ENCODE assay signal across 14 mouse cellular contexts in the genomic region with DNA sequence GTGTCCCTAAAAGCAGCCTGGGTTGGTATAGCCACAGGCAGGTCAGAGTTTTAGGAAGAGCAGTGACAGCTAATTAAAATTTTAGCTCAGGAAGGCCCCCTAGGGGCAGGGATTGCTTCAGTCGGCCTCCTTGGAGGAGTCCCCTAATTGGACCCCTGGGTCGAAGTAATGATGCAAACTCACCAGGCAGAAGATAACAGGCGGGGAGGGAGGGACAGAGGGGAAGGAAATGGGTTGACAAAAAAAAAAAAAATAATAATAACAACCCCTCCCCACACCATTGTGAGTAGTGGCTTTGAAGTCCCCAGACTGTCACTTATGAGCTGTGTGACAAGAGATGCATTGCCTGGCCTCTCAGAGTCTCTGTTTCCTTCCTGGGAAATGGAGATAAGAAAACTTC. TPM values are rescaled to one million over a fixed set of nuclear protein-coding genes. Genes with fewer than 3 reads are reported as not detected.
DNase-seq lines count a peak whose midpoint lies in the region; ATAC-seq and TF ChIP-seq lines count a peak whose summit lies in the region.
"Had no signal": no experiment of that assay in that cellular context is flagged by ENCODE, and none has a peak within 500 bp of the region (broad histone marks: within the 10 kb centered on the region; RNA-seq: fewer than 3 reads in every experiment).

No protein-coding gene starts in this region.

- no peaks in the 10 kb centered on the region for H3K4me1 ChIP-seq in intestine, postnatal 0 days (replicated peaks; ENCODE audit: control insufficient read depth, insufficient read depth, low read length)
- H3K4me1 ChIP-seq in intestine, embryonic 16.5 days (ENCODE audit: control insufficient read depth, insufficient read depth, low read length): peaks cover 4% of the 10 kb centered on the region; the same call in 1 of the 2 replicates
- peaks cover 13 to 37% of the 10 kb centered on the region in 2 experiments for H3K4me1 ChIP-seq in MEL (ENCODE audit: control insufficient read depth in 1 of 2, insufficient read depth in 2 of 2, low read length in 2 of 2)

- intact Hi-C loops in left cerebral cortex, postnatal 4 days (cut with DNase I): no loop called here

- no peaks in the 10 kb centered on the region for H3K9me3 ChIP-seq in intestine, postnatal 0 days (ENCODE audit: control insufficient read depth)
- no peaks in the 10 kb centered on the region for H3K9me3 ChIP-seq in intestine, embryonic 16.5 days (ENCODE audit: control insufficient read depth, low read length)
- H3K9me3 ChIP-seq in MEL (replicated peaks; ENCODE audit: insufficient read depth, low read length): no peaks in the 10 kb centered on the region
- H3K9me3 ChIP-seq: intestine, embryonic 15.5 days had no signal

- TF ChIP-seq POLR2A in MEL (IDR thresholded peaks at IDR 0.05; ENCODE audit: control insufficient read depth in 1 of 2, insufficient read depth in 1 of 2, low read depth in 1 of 2, low read length in 2 of 2, poor library complexity in 1 of 2): no peak

- H3K4me3 ChIP-seq in intestine, postnatal 0 days (ENCODE audit: low read depth, low read length): no peak overlapping the region
- H3K4me3 ChIP-seq in intestine, embryonic 16.5 days (ENCODE audit: low read length): no peak overlapping the region
- H3K4me3 ChIP-seq in MEL (ENCODE audit: control insufficient read depth in 1 of 2, insufficient read depth in 1 of 2, low read depth in 2 of 2, low read length in 2 of 2): no peak overlapping the region
- H3K4me3 ChIP-seq: intestine, embryonic 15.5 days had no signal

- DNase-seq in A20 (ENCODE audit: low read depth, low spot score) (peak; percentile 36), MEL (ENCODE audit: low read depth, low spot score) (peak; percentile 75)
- peak; percentile 72 for DNase-seq in lung, postnatal 4 days
- DNase-seq in ovary, postnatal 10 days (ENCODE audit: low spot score): no peak
- DNase-seq in frontal cortex, adult 2 months (ENCODE audit: extremely low spot score in 1 of 2, low spot score in 1 of 2): no peak
- DNase-seq in left cerebral cortex, postnatal 4 days: no peak
- DNase-seq: cerebellum, postnatal 25 days had no signal

- H3K27ac ChIP-seq in intestine, postnatal 0 days (ENCODE audit: low read depth, low read length): no peak overlapping the region
- no peak overlapping the region for H3K27ac ChIP-seq in intestine, embryonic 16.5 days (ENCODE audit: low read length)
- H3K27ac ChIP-seq in MEL (ENCODE audit: control insufficient read depth, low read depth, low read length): no peak overlapping the region
- H3K27ac ChIP-seq: intestine, embryonic 15.5 days had no signal

- WGBS in intestine, postnatal 0 days: 32% methylated on average over 3 of the region's 3 CpGs
- WGBS in intestine, embryonic 16.5 days: 43% methylated on average over 3 of the region's 3 CpGs

- H3K27me3 ChIP-seq in intestine, postnatal 0 days (replicated peaks; ENCODE audit: control insufficient read depth, insufficient read depth, low read length): no peaks in the 10 kb centered on the region
- no peaks in the 10 kb centered on the region for H3K27me3 ChIP-seq in intestine, embryonic 16.5 days (replicated peaks; ENCODE audit: control insufficient read depth, insufficient read depth, low read length)
- H3K27me3 ChIP-seq in MEL (ENCODE audit: control insufficient read depth in 1 of 2, insufficient read depth in 2 of 2, low read length in 2 of 2): no peaks in the 10 kb centered on the region
- H3K27me3 ChIP-seq: intestine, embryonic 15.5 days had no signal

- H3K79me2 ChIP-seq in MEL (ENCODE audit: control insufficient read depth, insufficient read depth, low read length, poor library complexity): no peaks in the 10 kb centered on the region

- H3K9ac ChIP-seq in intestine, postnatal 0 days (ENCODE audit: low read depth, low read length): no peak overlapping the region
- H3K9ac ChIP-seq in intestine, embryonic 16.5 days (ENCODE audit: low read depth, low read length): no peak overlapping the region
- H3K9ac ChIP-seq in MEL (ENCODE audit: control insufficient read depth, low read depth, low read length, poor library complexity, severe bottlenecking): peak overlapping the region; percentile 18; the same call in 1 of the 2 replicates
- H3K9ac ChIP-seq: intestine, embryonic 15.5 days had no signal

- H3K36me3 ChIP-seq in intestine, postnatal 0 days (ENCODE audit: control insufficient read depth, insufficient read depth): no peaks in the 10 kb centered on the region
- H3K36me3 ChIP-seq in intestine, embryonic 16.5 days (ENCODE audit: control insufficient read depth, insufficient read depth, low read length): no peaks in the 10 kb centered on the region
- H3K36me3 ChIP-seq in MEL (ENCODE audit: control insufficient read depth in 1 of 2, insufficient read depth in 2 of 2, low read length in 2 of 2): peaks cover 0 to 17% of the 10 kb centered on the region in 2 experiments; a peak in 2 of 4 replicates
- H3K36me3 ChIP-seq: intestine, embryonic 15.5 days had no signal

- 0 out of 4 replicates have a peak, but pooled peaks of 1 of the 2 experiments have one; percentile 15 for TF ChIP-seq EP300 in MEL (IDR thresholded peaks at IDR 0.05; ENCODE audit: low read depth in 1 of 2, low read length in 2 of 2)

- TF ChIP-seq RAD21 in MEL (IDR thresholded peaks at IDR 0.05; ENCODE audit: low read depth, low read length): peak; percentile 46

- TF ChIP-seq CTCF in intestine, postnatal 0 days (IDR thresholded peaks at IDR 0.05; ENCODE audit: low read depth): 0 out of 2 replicates have a peak, but pooled peaks have one; percentile 8
- TF ChIP-seq CTCF in MEL (IDR thresholded peaks at IDR 0.05 in 2 of 3, conservative IDR thresholded peaks at IDR 0.05 in 1 of 3; ENCODE audit: control insufficient read depth in 1 of 3, insufficient read depth in 1 of 3, low read depth in 2 of 3, low read length in 3 of 3, poor library complexity in 1 of 3, severe bottlenecking in 1 of 3): peak; percentile 47 to 59 (median 55); a peak in 5 of 6 replicates

- ATAC-seq in intestine, postnatal 0 days: no peak
- ATAC-seq in intestine, embryonic 16.5 days: no peak
- ATAC-seq: forebrain, embryonic 16.5 days; intestine, embryonic 15.5 days had no signal

- H3K4me2 ChIP-seq in intestine, postnatal 0 days (replicated peaks; ENCODE audit: low read depth): no peak overlapping the region
- no peak overlapping the region for H3K4me2 ChIP-seq in intestine, embryonic 16.5 days (ENCODE audit: low read depth, low read length)
- H3K4me2 ChIP-seq: heart, embryonic 11.5 days; intestine, embryonic 15.5 days had no signal

TF ChIP-seq in MEL, 35 proteins besides CTCF, POLR2A, EP300 and RAD21:
- TF ChIP-seq SMC3 (IDR thresholded peaks at IDR 0.05; ENCODE audit: low read depth, low read length): peak; percentile 49
- TF ChIP-seq BHLHE40 (IDR thresholded peaks at IDR 0.05; ENCODE audit: borderline replicate concordance, low read depth, low read length): no peak
- TF ChIP-seq E2F4 (IDR thresholded peaks at IDR 0.05; ENCODE audit: borderline replicate concordance, low read depth, low read length): no peak
- peak; percentile 23; the same call in 1 of the 2 replicates for TF ChIP-seq TAL1 (IDR thresholded peaks at IDR 0.05; ENCODE audit: low read length)
- TF ChIP-seq RCOR1 (IDR thresholded peaks at IDR 0.05; ENCODE audit: low read depth, low read length): peak; percentile 42; the same call in 1 of the 2 replicates
- TF ChIP-seq ZKSCAN1 (IDR thresholded peaks at IDR 0.05; ENCODE audit: low read depth, low read length): no peak
- TF ChIP-seq ETS1 (IDR thresholded peaks at IDR 0.05; ENCODE audit: low read depth, low read length): peak; percentile 43; the same call in 1 of the 2 replicates
- no peak for TF ChIP-seq ELF1 (IDR thresholded peaks at IDR 0.05; ENCODE audit: low read depth, low read length)
- no peak for TF ChIP-seq MAFK (IDR thresholded peaks at IDR 0.05; ENCODE audit: borderline replicate concordance, low read depth, low read length)
- TF ChIP-seq MAZ (IDR thresholded peaks at IDR 0.05; ENCODE audit: low read depth, low read length): peak; percentile 56; the same call in 1 of the 2 replicates
- peak; percentile 41; the same call in 1 of the 2 replicates for TF ChIP-seq GATA1 (IDR thresholded peaks at IDR 0.05; ENCODE audit: low read depth, low read length)
- no peak for TF ChIP-seq ZNF384 (IDR thresholded peaks at IDR 0.05; ENCODE audit: low read depth, low read length)
- TF ChIP-seq MYC (IDR thresholded peaks at IDR 0.05; ENCODE audit: low read depth, low read length): no peak
- 0 out of 2 replicates have a peak, but pooled peaks have one; percentile 31 for TF ChIP-seq ZC3H11A (IDR thresholded peaks at IDR 0.05; ENCODE audit: low read depth, low read length)
- TF ChIP-seq SIN3A (IDR thresholded peaks at IDR 0.05; ENCODE audit: low read length): peak; percentile 68
- TF ChIP-seq HCFC1 (IDR thresholded peaks at IDR 0.05; ENCODE audit: low read depth, low read length): 0 out of 2 replicates have a peak, but pooled peaks have one; percentile 21
- no peak for TF ChIP-seq NRF1 (IDR thresholded peaks at IDR 0.05; ENCODE audit: insufficient read depth, low read depth, low read length, poor library complexity, severe bottlenecking)
- no peak for TF ChIP-seq GABPA (IDR thresholded peaks at IDR 0.05; ENCODE audit: low read depth, low read length)
- TF ChIP-seq MYB (IDR thresholded peaks at IDR 0.05; ENCODE audit: low read depth, low read length): no peak

RNA-seq across cellular contexts. Expression of gene 1700017B05Rik, which starts 6.2 kb away (rescaled TPM):
- polyA plus RNA-seq in intestine, postnatal 0 days (2015; fragmentation: Nextera tagmentation; extraction: Ambion mirVana): 12.8 and 14.2 TPM in 2 replicates
- polyA plus RNA-seq in intestine, embryonic 16.5 days (2015; fragmentation: Nextera tagmentation; extraction: Ambion mirVana): 23.8 and 25.5 TPM in 2 replicates
- total RNA-seq in MEL (2012; rRNA removed): 52.7 and 55.7 TPM in 2 replicates
- polyA plus RNA-seq in MEL (2012; ENCODE audit: insufficient read depth in 1 of 2, insufficient read length in 2 of 2, low read depth in 1 of 2, low replicate concordance in 2 of 2, missing spikeins in 1 of 2): 10 to 100 TPM in 1 of 2 experiments, not detected in 1; 76.5 TPM
- 4.6 and 5.4 TPM in 2 replicates for polyA plus RNA-seq in frontal cortex, adult 2 months (2012; rRNA removed)
- total RNA-seq in left cerebral cortex, postnatal 4 days (2021): 10 to 100 TPM; 10.3 to 11.3 TPM

RNA-seq across cellular contexts. Expression of gene Trcg1, which starts 32.2 kb away (rescaled TPM):
- not detected in 2 replicates for polyA plus RNA-seq in intestine, postnatal 0 days (2015; fragmentation: Nextera tagmentation; extraction: Ambion mirVana)
- polyA plus RNA-seq in intestine, embryonic 16.5 days (2015; fragmentation: Nextera tagmentation; extraction: Ambion mirVana): not detected in 2 replicates
- not detected in 2 replicates for total RNA-seq in MEL (2012; rRNA removed)
- polyA plus RNA-seq in MEL (2012; ENCODE audit: insufficient read depth in 1 of 2, insufficient read length in 2 of 2, low read depth in 1 of 2, low replicate concordance in 2 of 2, missing spikeins in 1 of 2): not detected
- not detected in 2 replicates for polyA plus RNA-seq in frontal cortex, adult 2 months (2012; rRNA removed)
- not detected for total RNA-seq in left cerebral cortex, postnatal 4 days (2021)
- total RNA-seq: adrenal gland, postnatal 36 days had no signal
- polyA plus RNA-seq: forebrain, embryonic 16.5 days; heart, embryonic 11.5 days; intestine, embryonic 15.5 days; stomach, embryonic 16.5 days had no signal

Comparison
In these comparisons a context has a peak if more than half of its experiments do, and no peak if none do; other contexts are left out.
1. DNase-seq: peak in A20 (single experiment), MEL (single experiment) and lung, postnatal 4 days (2 of 2); none in ovary, postnatal 10 days (single experiment), frontal cortex, adult 2 months (0 of 2) and left cerebral cortex, postnatal 4 days (single experiment).